Mouse (Mus musculus) hindbrain, postnatal 0 days (tissue): ENCODE measurements at regions not wholly inside any gene's neighbourhood (a gene's known extent, or its start where the extent isn't known, plus 50 kb on each side); places are given as distances from the start of the nearest gene placed in this dataset.

Source experiments
- ATAC-seq: fragments of 200-750 bp; cut with Nextera tagmentation; 2 replicates; pipeline ENCODE4 v1.8.0; 2017; ENCODE audit warnings: mild to moderate bottlenecking, moderate TSS enrichment, moderate library complexity
- DNase-seq: peaks from one replicate; pipeline ENCODE4 v3.0.0-alpha.2; 2015; ENCODE audit warnings: low spot score
- H3K27ac ChIP-seq: fragments of 300-500 bp; sonication (generic); 2 replicates; pipeline ENCODE4 v1.5.1; 2014; ENCODE audit warnings: mild to moderate bottlenecking
- H3K27me3 ChIP-seq: fragments of 300-500 bp; sonication (generic); 2 replicates; pipeline ENCODE4 v1.6.1; 2014; ENCODE audit warnings: low read length, mixed read lengths; ENCODE audit not compliant: insufficient read depth
- H3K36me3 ChIP-seq: fragments of 300-500 bp; sonication (generic); 2 replicates; pipeline ENCODE4 v1.6.1; 2014; ENCODE audit warnings: low read length, mixed read lengths; ENCODE audit not compliant: insufficient read depth
- H3K4me1 ChIP-seq: fragments of 300-500 bp; sonication (generic); 2 replicates; pipeline ENCODE4 v1.6.1; 2014; ENCODE audit warnings: antibody characterized with exemption, low read length, mixed read lengths; ENCODE audit not compliant: insufficient read depth
- H3K4me2 ChIP-seq: fragments of 300-500 bp; sonication (generic); 2 replicates; pipeline ENCODE4 v1.6.1; 2014; ENCODE audit warnings: low read depth, mild to moderate bottlenecking, low read length, moderate library complexity, mixed read lengths
- H3K4me3 ChIP-seq: fragments of 300-500 bp; sonication (generic); 2 replicates; pipeline ENCODE4 v1.5.1; 2014; ENCODE audit warnings: low read length
- H3K9ac ChIP-seq: fragments of 300-500 bp; sonication (generic); replicated peaks from 2 replicates; pipeline ENCODE4 v1.6.1; 2014; ENCODE audit warnings: mild to moderate bottlenecking, low read length, moderate library complexity, mixed read lengths
- H3K9me3 ChIP-seq: fragments of 300-500 bp; sonication (generic); 2 replicates; pipeline ENCODE4 v1.6.1; 2016; ENCODE audit warnings: low read length, mixed read lengths
- CTCF ChIP-seq: IDR thresholded peaks from 2 replicates; pipeline ENCODE4 v1.5.1; 2016; ENCODE audit warnings: antibody characterized with exemption, control low read depth, low read depth
- WGBS: fragments of 180-500 bp; shearing (Covaris S2); extraction: QIAGEN DNeasy Blood & Tissue Kit; methylation state at CpG from one replicate; pipeline ENCODE4 v1.1.7; 2014; 5-methylcytosine and 5-hydroxymethylcytosine counted together

- DNase-seq: no peak
- TF ChIP-seq CTCF: no peak
- 72% methylated on average over 2 of the region's 2 CpGs for WGBS
Observed at GRCm38 (mm10) chr6:12140596-12140995, 233.0 kb downstream of the Phf14 start.

GRCm38 (mm10) chr6:12145216-12145615 lies 237.6 kb downstream of the Phf14 start:
- no peak for ATAC-seq
- WGBS: 47% methylated on average over 3 of the region's 3 CpGs
- no peak overlapping the region for H3K27ac ChIP-seq

More at GRCm38 (mm10) chr6:12140596-12140995, 233.0 kb downstream of the Phf14 start:
- Histone ChIP-seq H3K4me2 (no peak overlapping the region), H3K9me3 (no peaks in the 10 kb centered on the region), H3K36me3 (no peaks in the 10 kb centered on the region), H3K27me3 (no peaks in the 10 kb centered on the region), H3K9ac (no peak overlapping the region), H3K27ac (no peak overlapping the region), H3K4me1 (no peaks in the 10 kb centered on the region), H3K4me3 (no peak overlapping the region)
- ATAC-seq: no peak

GRCm38 (mm10) chr6:12150613-12151333 lies 243.2 kb downstream of the Phf14 start:
- DNase-seq (peak; percentile 29), ATAC-seq (no peak)
- TF ChIP-seq CTCF: no peak
- no peaks in the 10 kb centered on the region for H3K9me3 ChIP-seq
- H3K4me2 ChIP-seq: no peak overlapping the region
- no peaks in the 10 kb centered on the region for H3K27me3 ChIP-seq
- H3K27ac ChIP-seq: no peak overlapping the region
- no peak overlapping the region for H3K9ac ChIP-seq
- 40% methylated on average over 3 of the region's 3 CpGs for WGBS
- no peak overlapping the region for H3K4me3 ChIP-seq
- H3K4me1 ChIP-seq: no peaks in the 10 kb centered on the region
- no peaks in the 10 kb centered on the region for H3K36me3 ChIP-seq

More at GRCm38 (mm10) chr6:12145216-12145615, 237.6 kb downstream of the Phf14 start:
- no peak for DNase-seq
- Histone ChIP-seq H3K36me3 (no peaks in the 10 kb centered on the region), H3K4me1 (no peaks in the 10 kb centered on the region), H3K4me2 (no peak overlapping the region), H3K27me3 (no peaks in the 10 kb centered on the region), H3K9ac (no peak overlapping the region), H3K9me3 (no peaks in the 10 kb centered on the region), H3K4me3 (no peak overlapping the region)
- TF ChIP-seq CTCF: no peak

DNA sequence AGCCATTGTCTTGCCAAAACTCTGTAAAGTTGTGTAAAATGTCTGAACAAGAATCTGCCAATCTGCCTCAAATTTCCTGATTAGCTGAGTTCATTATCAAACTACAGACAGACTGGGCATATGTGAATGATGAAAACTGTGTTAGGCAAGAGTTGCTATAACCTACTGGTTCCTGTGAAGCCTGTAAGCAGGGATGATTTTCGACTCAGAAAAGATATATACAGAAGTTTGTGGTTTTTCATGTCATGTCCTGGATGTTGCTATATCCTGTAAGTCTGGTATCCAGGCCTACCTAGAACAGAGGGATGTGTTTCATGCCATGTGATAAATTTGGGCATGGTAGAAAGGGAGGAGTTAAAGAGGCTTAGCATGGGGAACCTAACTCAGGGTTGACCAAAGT lies 256.4 kb downstream of the Phf14 start:
- WGBS: 81% methylated on average over 1 of the region's 1 CpGs
- H3K9ac ChIP-seq: no peak overlapping the region
- no peaks in the 10 kb centered on the region for H3K4me1 ChIP-seq
- no peak overlapping the region for H3K4me3 ChIP-seq
- H3K9me3 ChIP-seq: no peaks in the 10 kb centered on the region
- no peak for TF ChIP-seq CTCF
- ATAC-seq (no peak), DNase-seq (no peak)
- no peaks in the 10 kb centered on the region for H3K27me3 ChIP-seq
- H3K4me2 ChIP-seq: no peak overlapping the region
- H3K36me3 ChIP-seq: no peaks in the 10 kb centered on the region
- no peak overlapping the region for H3K27ac ChIP-seq

DNA sequence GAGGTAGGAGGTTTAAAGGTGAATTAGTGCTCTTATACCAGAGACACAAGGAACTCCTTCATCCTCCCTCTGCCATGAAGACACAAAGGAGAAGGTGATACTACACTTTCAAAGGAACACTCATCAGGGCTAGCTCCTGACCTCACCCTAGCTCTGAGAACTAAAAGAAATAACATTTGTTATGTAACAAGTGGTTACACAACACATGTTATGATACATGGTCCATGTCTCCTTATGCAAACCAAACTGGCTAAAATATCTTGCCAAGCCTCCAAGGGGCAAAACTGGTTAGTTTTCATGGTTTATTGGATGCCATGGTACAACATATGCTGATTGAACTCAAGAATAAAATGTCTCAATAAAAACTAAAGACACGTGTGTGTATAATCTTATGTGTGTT lies 260.9 kb downstream of the Phf14 start:
- ATAC-seq: no peak

DNA sequence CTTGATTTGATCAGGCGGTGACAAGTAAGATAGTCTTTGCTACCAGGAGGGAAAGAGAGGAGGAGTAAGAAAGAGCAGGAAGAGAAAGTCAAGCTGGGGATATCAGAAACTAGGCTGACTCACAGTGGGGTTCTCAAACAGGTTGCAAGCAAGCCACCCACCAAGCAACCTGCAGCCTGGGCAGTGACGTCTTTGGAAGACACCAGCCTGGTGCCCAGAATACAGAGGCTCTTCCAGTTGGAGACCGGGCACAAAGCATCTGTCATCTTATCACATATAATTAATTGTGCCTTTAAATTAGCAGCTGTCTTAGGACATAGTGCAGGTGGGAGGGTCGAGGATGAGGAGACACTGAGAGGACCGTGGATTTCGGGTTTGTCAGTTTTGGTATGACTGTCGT lies 261.8 kb downstream of the Phf14 start:
- H3K4me2 ChIP-seq: no peak overlapping the region
- no peak for TF ChIP-seq CTCF
- H3K9me3 ChIP-seq: no peaks in the 10 kb centered on the region
- ATAC-seq: no peak
- H3K27ac ChIP-seq: no peak overlapping the region
- H3K9ac ChIP-seq: no peak overlapping the region
- no peaks in the 10 kb centered on the region for H3K4me1 ChIP-seq
- no peaks in the 10 kb centered on the region for H3K27me3 ChIP-seq
- H3K4me3 ChIP-seq: no peak overlapping the region
- H3K36me3 ChIP-seq: no peaks in the 10 kb centered on the region
- DNase-seq: no peak
- 67% methylated on average over 7 of the region's 7 CpGs for WGBS

More for the DNA sequence above, 260.9 kb downstream of the Phf14 start:
- no peaks in the 10 kb centered on the region for H3K4me1 ChIP-seq
- no peak for DNase-seq
- no peak overlapping the region for H3K9ac ChIP-seq
- no peak overlapping the region for H3K4me2 ChIP-seq
- no peak overlapping the region for H3K4me3 ChIP-seq
- H3K9me3 ChIP-seq: no peaks in the 10 kb centered on the region
- no peak overlapping the region for H3K27ac ChIP-seq
- TF ChIP-seq CTCF: no peak
- no peaks in the 10 kb centered on the region for H3K27me3 ChIP-seq
- WGBS: 89% methylated on average over 1 of the region's 1 CpGs
- no peaks in the 10 kb centered on the region for H3K36me3 ChIP-seq

GRCm38 (mm10) chr6:12170722-12171121 lies 263.1 kb downstream of the Phf14 start:
- H3K4me2 ChIP-seq: no peak overlapping the region
- no peak for TF ChIP-seq CTCF
- no peak overlapping the region for H3K4me3 ChIP-seq
- H3K27me3 ChIP-seq: no peaks in the 10 kb centered on the region
- no peak for ATAC-seq
- WGBS: 89% methylated on average over 4 of the region's 4 CpGs
- no peaks in the 10 kb centered on the region for H3K36me3 ChIP-seq
- H3K9me3 ChIP-seq: no peaks in the 10 kb centered on the region
- no peak overlapping the region for H3K27ac ChIP-seq
- no peak for DNase-seq
- H3K9ac ChIP-seq: no peak overlapping the region
- H3K4me1 ChIP-seq: no peaks in the 10 kb centered on the region
